Mouse (Mus musculus): ENCODE data around the gene Slc35a5.

GRCm38 (mm10) chr16:45122571-45122970 is 35.9 kb downstream of the Slc35a5 start:
- TF ChIP-seq CTCF (IDR thresholded peaks at IDR 0.05; ENCODE audit: control insufficient read depth, insufficient read depth, insufficient replicate concordance, low read depth, low read length) (no peak), POLR2A (IDR thresholded peaks at IDR 0.05; ENCODE audit: control insufficient read depth, low read depth, low read length) (no peak)

All from testis, adult 2 months (tissue).